Comparison of ENCODE assay signal across 8 mouse cellular contexts in genomic region chr11:22990393-22991126, GRCm38 (mm10). TPM values are rescaled to one million over a fixed set of nuclear protein-coding genes. Genes with fewer than 3 reads are reported as not detected.
DNase-seq lines count a peak whose midpoint lies in the region; ATAC-seq and TF ChIP-seq lines count a peak whose summit lies in the region.

Gene Cct4 (plus strand): TSS chr11:22990519.

- H3K27ac ChIP-seq in ES-E14 (ENCODE audit: insufficient read depth, low read depth, low read length, poor library complexity, severe bottlenecking), result peak within 1 kb of the TSS; percentile 89
- peak within 1 kb of the TSS; percentile 90 for H3K27ac ChIP-seq in forebrain, embryonic 16.5 days (ENCODE audit: low read length)
- peak within 1 kb of the TSS; percentile 84 for H3K27ac ChIP-seq in lung, embryonic 15.5 days

- H3K4me1 ChIP-seq in ES-E14 (ENCODE audit: control insufficient read depth in 2 of 2, insufficient read depth in 2 of 2, low read length in 2 of 2, poor library complexity in 1 of 2), result 0 out of 4 replicates have a peak, but pooled peaks cover 0 to 2% of the 10 kb centered on the region in 2 experiments
- peaks cover 14% of the 10 kb centered on the region for H3K4me1 ChIP-seq in forebrain, embryonic 16.5 days (replicated peaks; ENCODE audit: control insufficient read depth, insufficient read depth, low read length)
- peaks cover 15% of the 10 kb centered on the region for H3K4me1 ChIP-seq in lung, embryonic 15.5 days

- no peak for DNase-seq in ES-E14 (ENCODE audit: low read depth, low spot score)
- DNase-seq in cerebellum, adult 11-12 months, result peak; percentile 93
- DNase-seq in heart, postnatal 36 days, result peak; percentile 95 to 96
- DNase-seq in layer of hippocampus, adult 8-10 months (ENCODE audit: low spot score in 2 of 2), result peak; percentile 88 to 91
- peak; percentile 92 for DNase-seq in ovary, adult 18-20 months (ENCODE audit: low spot score)
- peak; percentile 83 for DNase-seq in thymus, postnatal 0 days (ENCODE audit: low spot score)

- H3K4me3 ChIP-seq in ES-E14 (ENCODE audit: insufficient read depth in 1 of 2, low read depth in 1 of 2, low read length in 2 of 2, poor library complexity in 1 of 2, severe bottlenecking in 1 of 2), result peak within 1 kb of the TSS; percentile 73 to 90
- peak within 1 kb of the TSS; percentile 74 for H3K4me3 ChIP-seq in forebrain, embryonic 16.5 days (replicated peaks; ENCODE audit: low read length)
- peak within 1 kb of the TSS; percentile 67 for H3K4me3 ChIP-seq in lung, embryonic 15.5 days

- no peaks in the 10 kb centered on the region for H3K9me3 ChIP-seq in ES-E14 (ENCODE audit: control insufficient read depth, insufficient read depth, low read depth, low read length)
- no peaks in the 10 kb centered on the region for H3K9me3 ChIP-seq in forebrain, embryonic 16.5 days (ENCODE audit: control insufficient read depth, low read length)
- no peaks in the 10 kb centered on the region for H3K9me3 ChIP-seq in lung, embryonic 15.5 days

- H3K4me2 ChIP-seq in forebrain, embryonic 16.5 days (ENCODE audit: low read length), result peak within 1 kb of the TSS; percentile 80
- peak within 1 kb of the TSS; percentile 71 for H3K4me2 ChIP-seq in lung, embryonic 15.5 days

- in situ Hi-C loops in ES-E14 (cut with MboI; ENCODE audit: low sequenced_read_pairs in 2 of 2, unreplicated experiment in 2 of 2), result no loop called here

- H3K27me3 ChIP-seq in forebrain, embryonic 16.5 days (replicated peaks; ENCODE audit: control insufficient read depth, insufficient read depth, low read length), result no peaks in the 10 kb centered on the region
- no peaks in the 10 kb centered on the region for H3K27me3 ChIP-seq in lung, embryonic 15.5 days

- peak; percentile 98 for ATAC-seq in forebrain, embryonic 16.5 days
- ATAC-seq in lung, embryonic 15.5 days (ENCODE audit: borderline replicate concordance, extremely low read depth, low FRiP score, low TSS enrichment), result peak; percentile 99

- WGBS in forebrain, embryonic 16.5 days, result under 1% methylated on average over 66 of the region's 66 CpGs
- under 1% methylated on average over 66 of the region's 66 CpGs for WGBS in lung, embryonic 15.5 days

- H3K36me3 ChIP-seq in ES-E14 (ENCODE audit: control insufficient read depth, insufficient read depth, low read length, poor library complexity, severe bottlenecking), result peaks cover 20% of the 10 kb centered on the region
- peaks cover 9% of the 10 kb centered on the region; the same call in 1 of the 2 replicates for H3K36me3 ChIP-seq in forebrain, embryonic 16.5 days (ENCODE audit: control insufficient read depth, insufficient read depth)
- H3K36me3 ChIP-seq in lung, embryonic 15.5 days, result peaks cover 22% of the 10 kb centered on the region

- intact Hi-C loops in heart, postnatal 36 days (cut with DNase I), result loop anchor here (5.0 to 10.0 kb wide), 2 partner anchors 77 to 504 kb away; partner anchors contain the start of gene Ahsa2

- peak within 1 kb of the TSS; percentile 87 for H3K9ac ChIP-seq in ES-E14 (ENCODE audit: insufficient read depth, low read depth, low read length, poor library complexity, severe bottlenecking)
- peak within 1 kb of the TSS; percentile 84 for H3K9ac ChIP-seq in forebrain, embryonic 16.5 days (replicated peaks; ENCODE audit: low read depth, low read length)
- H3K9ac ChIP-seq in lung, embryonic 15.5 days, result peak within 1 kb of the TSS; percentile 71

TF ChIP-seq in ES-E14, 5 proteins besides CTCF, POLR2A, EP300 and RAD21:
- TF ChIP-seq ZNF384 (IDR thresholded peaks at IDR 0.05; ENCODE audit: low read depth, low read length) (no peak), ZC3H11A (IDR thresholded peaks at IDR 0.05; ENCODE audit: borderline replicate concordance, low read depth, low read length) (no peak), HCFC1 (IDR thresholded peaks at IDR 0.05; ENCODE audit: borderline replicate concordance, insufficient read depth, low read length) (peak; percentile 82)

RNA-seq across cellular contexts. Expression of gene Cct4, which starts in this region (rescaled TPM):
- total RNA-seq in ES-E14 (2012; rRNA removed), result 329 and 382 TPM in 2 replicates
- 335 and 378 TPM in 2 replicates for polyA plus RNA-seq in forebrain, embryonic 16.5 days (2015; fragmentation: Nextera tagmentation; extraction: Ambion mirVana)
- total RNA-seq in heart, postnatal 36 days (2021), result 100 to 1,000 TPM; 131 to 132 TPM
- 100 to 1,000 TPM in 2 of 4 experiments, 10 to 100 TPM in 2; 93.7 to 125 (median 110) TPM for total RNA-seq in layer of hippocampus, adult 8-10 months (2022)
- polyA plus RNA-seq in lung, embryonic 15.5 days (2015; fragmentation: Nextera tagmentation; extraction: Ambion mirVana), result 265 and 271 TPM in 2 replicates
- polyA plus RNA-seq in thymus, postnatal 0 days (2015; fragmentation: Nextera tagmentation; extraction: Ambion mirVana), result 230 and 241 TPM in 2 replicates
